In genomic region chr17:11918123-11918801, GRCm38 (mm10) we compare ENCODE assay signal across 7 mouse cellular contexts.
A peak's percentile ranks its signal among the peaks of the same experiment; 100 is the strongest.
DNase-seq lines count a peak whose midpoint lies in the region; ATAC-seq lines count a peak whose summit lies in the region.

No protein-coding gene starts in this region.

- peak; percentile 42 to 53; a peak in 1 of 4 replicates for ATAC-seq in hematopoietic stem cell, adult 5-6 weeks (replicated peaks in 1 of 2; ENCODE audit: insufficient read depth in 1 of 2, low FRiP score in 2 of 2, low TSS enrichment in 1 of 2, low read depth in 1 of 2, poor library complexity in 2 of 2, severe bottlenecking in 2 of 2)

- intact Hi-C loops in left cerebral cortex, postnatal 14 days (cut with DNase I): loop anchor here (5.0 kb wide), 1 partner anchor 296 kb away; no protein-coding TSS in a partner anchor

- peak; percentile 8 for DNase-seq in lung, postnatal 36 days
- no peak for DNase-seq in lung, postnatal 4 days
- peak; percentile 51 for DNase-seq in cerebellum, adult 8-10 months
- DNase-seq in left cerebral cortex, postnatal 14 days (ENCODE audit: low spot score in 2 of 2): peak; percentile 64 to 72
- DNase-seq in right cerebral cortex, postnatal 4 days: peak; percentile 57
- no peak for DNase-seq in thymus, postnatal 36 days

Comparison
In these comparisons a context has a peak if more than half of its experiments do, and no peak if none do; other contexts are left out.
1. DNase-seq: peak in lung, postnatal 36 days (single experiment), cerebellum, adult 8-10 months (single experiment), left cerebral cortex, postnatal 14 days (2 of 2) and right cerebral cortex, postnatal 4 days (single experiment); none in lung, postnatal 4 days (0 of 2) and thymus, postnatal 36 days (0 of 2).